Mouse (Mus musculus) left cerebral cortex, postnatal 36 days (tissue): ENCODE data around the gene Dact1. TPM values are rescaled to one million over a fixed set of nuclear protein-coding genes. Genes with fewer than 3 reads are reported as not detected.

ENCODE experiments used
- total RNA-seq, 2 experiments: library from RNA; stranded (reverse); gene quantifications; 2 replicates each; pipeline ENCODE4 v1.2.3; 2021

Gene Dact1
- total RNA-seq, 2 experiments from 2014 or later: 9.2 to 9.8 TPM

Other genes starting within 250 kb of the Dact1 start
- not detected for gene Tomm20l, start 198.5 kb upstream of the Dact1 start, total RNA-seq
- gene Timm9, start 173.2 kb upstream of the Dact1 start, total RNA-seq: 10 to 100 TPM; 49.7 to 67.7 TPM
- 10 to 100 TPM in 1 of 2 experiments, 1 to 10 TPM in 1; 5.4 to 10.9 TPM for gene 2700049A03Rik, start 173.0 kb upstream of the Dact1 start, total RNA-seq